Mouse (Mus musculus) cerebellum, adult 9-11 months (tissue): Measurements from ENCODE around the gene Dhx9.
"Not testable (repeated sequence)": the region's sequence is repeated elsewhere in the genome, so short reads cannot be mapped to it uniquely, and the experiment has no call there.

Source experiments
- DNase-seq: peaks from one replicate; pipeline ENCODE4 v3.0.0; 2022

Dhx9 gene

DNA sequence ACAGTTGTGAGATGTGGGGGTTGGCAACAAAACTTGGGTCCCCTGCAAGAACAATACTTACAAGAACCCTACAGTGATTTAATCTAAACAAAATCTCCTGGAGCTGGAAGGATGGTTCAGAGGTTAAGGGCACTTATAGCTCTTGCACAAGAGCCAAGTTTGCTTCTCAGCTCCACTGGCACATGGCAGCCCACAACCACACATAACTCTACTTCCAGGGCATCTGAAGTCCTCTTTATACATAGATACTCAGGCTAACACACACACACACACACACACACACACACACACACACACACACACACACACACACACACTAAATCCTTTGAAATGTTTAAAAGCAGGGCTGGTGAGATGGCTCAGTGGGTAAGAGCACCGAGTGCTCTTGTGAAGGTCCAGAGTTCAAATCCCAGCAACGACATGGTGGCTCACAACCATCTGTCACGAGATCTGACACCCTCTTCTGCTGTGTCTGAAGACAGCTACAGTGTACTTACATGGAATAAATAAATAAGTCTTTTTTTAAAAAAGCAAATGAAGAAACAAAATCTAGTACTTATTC lies 71.1 kb downstream of the Dhx9 start:
- not testable (repeated sequence) for DNase-seq

DNA sequence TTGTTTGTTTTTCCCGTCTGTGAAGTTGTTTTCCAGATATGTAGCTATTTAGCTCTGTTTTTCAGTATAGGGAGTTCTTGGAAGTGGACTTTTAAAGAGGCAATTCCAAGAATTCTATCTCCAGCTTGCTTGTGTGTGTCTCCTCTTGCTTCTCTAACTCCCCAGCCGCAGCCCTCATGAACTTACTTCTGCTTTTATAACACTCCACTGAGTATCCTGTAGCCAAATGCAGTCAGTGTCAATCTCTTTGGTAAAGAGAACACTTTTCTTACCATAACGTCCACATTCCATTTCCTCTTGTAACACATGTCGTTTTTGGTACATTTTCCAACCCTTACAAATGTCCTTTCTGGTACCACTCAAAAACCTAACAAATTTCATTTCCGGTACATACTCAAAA lies 71.7 kb downstream of the Dhx9 start:
- not testable (repeated sequence) for DNase-seq

DNA sequence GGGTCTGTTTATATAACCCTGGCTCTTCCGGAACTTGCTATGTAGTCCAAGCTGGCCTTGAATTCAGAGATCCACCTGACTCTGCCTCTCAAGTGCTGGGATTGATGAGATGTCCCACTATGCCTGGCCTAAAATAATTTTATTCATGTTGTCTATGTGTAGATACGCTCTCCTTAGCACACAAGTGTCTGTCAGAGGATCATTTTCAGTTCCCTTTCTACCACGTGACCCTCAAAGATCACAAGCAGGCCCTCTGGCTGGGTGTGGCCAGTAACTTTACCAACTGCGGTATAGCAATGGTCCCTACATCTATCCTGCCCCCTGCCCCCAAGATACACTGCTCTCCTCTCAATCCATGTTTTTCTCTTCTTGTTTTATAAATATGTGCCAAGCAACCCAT lies 72.5 kb downstream of the Dhx9 start:
- no peak for DNase-seq

DNA sequence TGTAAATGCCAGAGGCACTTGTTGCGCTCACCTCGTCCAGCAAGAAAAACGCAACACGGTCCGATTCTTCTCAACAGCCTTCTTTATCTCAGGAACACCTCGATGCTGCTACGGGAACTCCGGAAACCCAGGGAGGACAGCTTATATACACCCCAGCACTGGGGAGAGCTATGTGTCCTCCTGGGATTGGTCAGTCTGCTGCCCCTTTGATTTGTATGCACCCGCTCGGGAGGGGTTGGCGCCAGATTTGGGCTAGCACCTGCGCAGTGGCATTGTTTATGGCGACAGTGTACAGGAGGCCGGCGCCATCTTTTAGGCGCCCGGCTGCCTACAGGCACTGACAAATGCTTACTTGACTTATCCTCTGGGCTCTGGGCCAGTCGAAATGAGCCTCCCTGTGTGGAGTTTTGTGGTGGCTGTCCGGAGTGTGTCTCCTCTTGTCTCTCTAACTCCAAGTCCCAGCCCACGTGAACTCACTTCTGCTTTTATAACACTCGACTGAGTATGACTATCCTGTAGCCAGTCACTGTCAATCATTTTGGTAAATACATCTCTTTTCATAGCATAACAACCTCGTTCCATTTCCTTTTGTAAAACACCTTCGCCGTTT lies 73.2 kb downstream of the Dhx9 start:
- DNase-seq: peak; percentile 44

DNA sequence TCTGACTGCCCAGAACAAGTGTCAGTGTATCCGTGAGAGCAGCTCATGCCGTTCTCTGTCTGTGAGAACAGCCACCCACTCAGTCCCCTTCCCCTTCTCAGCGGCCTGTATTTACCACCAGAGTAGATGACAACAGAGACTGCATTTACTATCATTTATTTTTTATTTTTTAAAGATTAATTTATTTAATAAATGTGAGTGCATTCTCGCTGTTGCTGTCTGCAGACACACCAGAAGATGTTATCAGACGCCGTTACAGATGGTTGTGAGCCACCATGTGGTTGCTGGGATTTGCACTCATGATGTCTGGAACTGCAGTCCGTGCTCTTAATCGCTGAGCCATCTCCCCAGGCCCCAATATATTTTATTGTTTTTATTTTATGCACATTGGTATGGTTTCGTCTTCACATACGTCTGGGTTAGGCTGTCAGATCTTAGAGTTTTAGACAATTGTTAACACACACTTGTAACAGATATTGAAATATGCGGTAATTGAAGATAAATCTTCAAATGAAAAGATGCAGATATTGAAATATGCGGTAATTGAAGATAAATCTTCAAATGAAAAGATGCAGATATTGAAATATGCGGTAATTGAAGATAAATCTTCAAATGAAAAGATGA lies 74.0 kb downstream of the Dhx9 start:
- DNase-seq: not testable (repeated sequence)

DNA sequence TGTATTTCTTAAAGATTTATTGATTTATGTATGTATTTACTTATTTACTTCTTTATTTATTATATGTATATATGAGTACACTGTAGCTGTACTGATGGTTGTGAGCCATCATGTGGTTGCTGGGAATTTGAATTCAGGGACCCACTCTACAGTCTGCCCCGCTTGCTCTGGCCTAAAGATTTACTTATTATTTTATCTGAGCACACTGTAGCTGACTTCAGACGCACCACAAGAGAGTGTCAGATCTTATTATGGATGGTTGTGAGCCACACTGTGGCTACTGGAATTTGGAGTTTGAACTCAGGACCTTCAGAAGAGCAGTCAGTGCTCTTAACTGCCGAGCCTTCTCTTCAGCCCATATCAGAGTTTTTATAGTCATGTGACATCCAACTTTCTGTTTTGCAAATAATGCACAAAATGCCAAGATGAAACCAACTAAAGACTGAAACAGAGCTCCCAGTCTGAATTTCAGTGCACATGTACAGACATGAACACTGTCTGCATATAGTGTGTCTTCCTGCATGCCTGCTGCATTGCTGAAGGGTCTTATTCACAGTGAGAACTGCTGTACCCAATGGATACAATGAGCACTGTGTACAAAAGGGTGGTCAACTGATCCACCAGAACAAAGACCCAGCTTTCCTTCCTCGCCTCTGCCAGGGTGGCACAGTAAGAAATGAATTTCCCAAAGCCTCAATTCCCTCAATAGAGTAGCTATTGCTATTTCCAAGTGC lies 74.6 kb downstream of the Dhx9 start:
- DNase-seq: peak; percentile 10

DNA sequence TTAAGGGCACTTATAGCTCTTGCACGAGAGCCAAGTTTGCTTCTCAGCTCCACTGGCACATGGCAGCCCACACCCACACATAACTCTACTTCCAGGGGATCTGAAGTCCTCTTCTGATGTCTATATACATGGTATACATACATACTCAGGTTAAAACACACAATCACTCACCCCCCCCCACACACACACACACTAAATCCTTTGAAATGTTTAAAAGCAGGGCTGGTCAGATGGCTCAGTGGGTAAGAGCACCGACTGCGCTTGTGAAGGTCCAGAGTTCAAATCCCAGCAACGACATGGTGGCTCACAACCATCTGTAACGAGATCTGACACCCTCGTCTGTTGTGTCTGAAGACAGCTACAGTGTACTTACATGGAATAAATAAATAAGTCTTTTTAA lies 75.7 kb downstream of the Dhx9 start:
- no peak for DNase-seq

DNA sequence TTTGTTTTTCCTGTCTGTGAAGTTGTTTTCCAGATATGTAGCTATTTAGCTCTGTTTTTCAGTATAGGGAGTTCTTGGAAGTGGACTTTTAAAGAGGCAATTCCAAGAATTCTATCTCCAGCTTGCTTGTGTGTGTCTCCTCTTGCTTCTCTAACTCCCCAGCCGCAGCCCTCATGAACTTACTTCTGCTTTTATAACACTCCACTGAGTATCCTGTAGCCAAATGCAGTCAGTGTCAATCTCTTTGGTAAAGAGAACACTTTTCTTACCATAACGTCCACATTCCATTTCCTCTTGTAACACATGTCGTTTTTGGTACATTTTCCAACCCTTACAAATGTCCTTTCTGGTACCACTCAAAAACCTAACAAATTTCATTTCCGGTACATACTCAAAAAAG lies 76.5 kb downstream of the Dhx9 start:
- not testable (repeated sequence) for DNase-seq

DNA sequence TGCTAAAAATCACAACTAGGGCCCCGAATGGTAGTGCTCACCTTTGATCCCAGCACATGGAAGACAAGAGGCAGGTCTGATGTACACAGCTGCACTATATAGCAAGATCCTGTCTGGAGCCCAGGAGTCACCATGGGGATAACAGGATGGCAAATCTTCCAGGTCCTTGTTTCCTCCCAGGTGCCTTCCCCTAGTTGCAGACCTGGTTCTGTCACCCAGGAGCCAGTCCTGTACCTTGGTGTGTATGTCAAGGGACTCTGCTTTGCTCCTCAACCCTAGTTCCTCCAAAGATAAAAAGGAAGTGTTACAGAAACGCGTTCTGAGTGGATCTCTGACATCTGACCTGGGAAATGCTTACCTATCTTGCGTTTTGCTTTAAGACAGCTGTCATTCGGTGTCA lies 79.2 kb downstream of the Dhx9 start:
- not testable (repeated sequence) for DNase-seq

DNA sequence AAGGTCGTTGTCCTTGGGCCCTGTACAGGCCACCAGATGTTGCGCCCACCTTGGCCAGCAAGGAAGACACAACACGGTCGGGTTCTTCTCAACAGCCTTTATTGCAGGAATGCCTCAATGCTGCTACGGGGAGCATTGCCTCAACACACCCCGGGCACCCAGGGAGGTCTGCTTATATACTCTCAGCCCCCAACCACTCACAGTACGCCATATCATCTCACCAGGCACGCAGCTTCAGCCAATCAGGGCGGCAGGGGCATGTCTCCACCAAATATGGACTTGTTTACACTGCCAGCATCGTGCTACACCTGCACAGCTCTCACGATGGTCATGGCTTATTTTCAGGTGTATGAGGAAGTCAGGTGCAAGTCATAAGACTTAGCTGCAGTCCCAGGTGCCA lies 79.8 kb downstream of the Dhx9 start:
- not testable (repeated sequence) for DNase-seq
